Mouse (Mus musculus) liver, postnatal 0 days (tissue): ENCODE data around the gene Gcdh. TPM values are rescaled to one million over a fixed set of nuclear protein-coding genes. Genes with fewer than 3 reads are reported as not detected.

ENCODE experiments used
- ATAC-seq: fragments of 200-750 bp; cut with Nextera tagmentation; 2 replicates; pipeline ENCODE4 v1.8.0; 2017; ENCODE audit warnings: mild to moderate bottlenecking, moderate library complexity
- DNase-seq: peaks from one replicate; pipeline ENCODE4 v3.0.0-alpha.2; 2016
- H3K27ac ChIP-seq: fragments of 300-500 bp; sonication (generic); 2 replicates; pipeline ENCODE4 v1.5.1; 2014; ENCODE audit warnings: antibody characterized with exemption, moderate library complexity, mild to moderate bottlenecking, low read depth
- H3K27me3 ChIP-seq: fragments of 300-500 bp; sonication (generic); 2 replicates; pipeline ENCODE4 v1.6.1; 2014; ENCODE audit warnings: low read length, control low read depth, mixed read lengths; ENCODE audit not compliant: insufficient read depth
- H3K36me3 ChIP-seq: fragments of 300-500 bp; sonication (generic); replicated peaks from 2 replicates; pipeline ENCODE4 v1.6.1; 2014; ENCODE audit warnings: mild to moderate bottlenecking, control low read depth, low read length, moderate library complexity, mixed read lengths; ENCODE audit not compliant: insufficient read depth
- H3K4me1 ChIP-seq: fragments of 300-500 bp; sonication (generic); 2 replicates; pipeline ENCODE4 v1.6.1; 2014; ENCODE audit warnings: antibody characterized with exemption, mild to moderate bottlenecking, control low read depth; ENCODE audit not compliant: insufficient read depth
- H3K4me2 ChIP-seq: fragments of 300-500 bp; sonication (generic); 2 replicates; pipeline ENCODE4 v1.6.1; 2014; ENCODE audit warnings: low read depth, mild to moderate bottlenecking, low read length, moderate library complexity, mixed read lengths
- H3K4me3 ChIP-seq: fragments of 300-500 bp; sonication (generic); 2 replicates; pipeline ENCODE4 v1.5.1; 2014; ENCODE audit warnings: low read depth, low read length
- H3K9ac ChIP-seq: fragments of 300-500 bp; sonication (generic); replicated peaks from 2 replicates; pipeline ENCODE4 v1.6.1; 2014; ENCODE audit warnings: mild to moderate bottlenecking, moderate library complexity
- H3K9me3 ChIP-seq: fragments of 300-500 bp; sonication (generic); 2 replicates; pipeline ENCODE4 v1.6.1; 2016; ENCODE audit warnings: mild to moderate bottlenecking, control low read depth, low read length, mixed read lengths
- CTCF ChIP-seq: sonication (generic); IDR thresholded peaks from 2 replicates; pipeline ENCODE4 v1.5.1; 2016; ENCODE audit warnings: antibody characterized with exemption, low read depth
- EP300 ChIP-seq: IDR thresholded peaks from 2 replicates; pipeline ENCODE4 v1.6.1; 2016; ENCODE audit warnings: antibody characterized with exemption, low read depth, mild to moderate bottlenecking
- WGBS: fragments of 180-500 bp; shearing (Covaris S2); extraction: QIAGEN DNeasy Blood & Tissue Kit; methylation state at CpG from one replicate; pipeline ENCODE4 v1.1.7; 2014; ENCODE audit not compliant: insufficient replicate concordance; 5-methylcytosine and 5-hydroxymethylcytosine counted together
- polyA plus RNA-seq: library from polyadenylated mRNA; unstranded; fragments of >200 nt; fragmentation: Nextera tagmentation; extraction: Ambion mirVana; gene quantifications from 2 replicates; pipeline ENCODE4 v1.2.1, GENCODE M21; 2015

The Gcdh gene
- polyA plus RNA-seq, 1 experiment from 2014 or later, result 139 TPM

- Histone ChIP-seq H3K27me3 (peaks cover 17% of the 10 kb centered on the region), H3K9me3 (no peaks in the 10 kb centered on the region), H3K9ac (peak overlapping the region; percentile 50), H3K4me2 (peak overlapping the region; percentile 81), H3K27ac (peak overlapping the region; percentile 13; the same call in 1 of the 2 replicates), H3K36me3 (peaks cover 3% of the 10 kb centered on the region; the same call in 1 of the 2 replicates), H3K4me3 (peak overlapping the region; percentile 35), H3K4me1 (peaks cover 28% of the 10 kb centered on the region)
- TF ChIP-seq EP300 (no peak), CTCF (no peak)
- ATAC-seq (peak; percentile 56), DNase-seq (peak; percentile 84)
- under 1% methylated on average over 51 of the region's 55 CpGs for WGBS
Measured at GRCm38 (mm10) chr8:84912895-84913501, 19.3 kb upstream of the Gcdh start.

DNA sequence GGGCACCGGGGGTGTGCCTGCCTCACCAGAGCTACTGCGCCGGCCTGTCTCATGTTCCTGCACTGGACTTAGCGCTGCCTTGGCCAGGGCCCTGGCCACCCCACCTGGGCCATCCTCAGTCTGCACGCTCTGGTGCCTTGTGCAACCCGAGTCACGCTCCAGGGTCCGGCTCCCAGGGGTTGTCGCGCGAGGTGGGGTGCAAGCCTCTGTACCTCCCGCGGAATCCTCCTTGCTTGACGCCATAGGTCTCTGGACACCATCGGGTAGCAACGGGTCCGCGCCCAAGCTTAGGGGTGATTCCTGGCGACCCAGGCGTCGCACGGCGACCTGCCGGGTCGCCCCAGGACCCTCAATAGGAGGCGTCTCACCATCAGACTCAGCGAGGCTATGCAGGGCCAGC, 18.7 kb upstream of the Gcdh start:
- WGBS, result 23% methylated on average over 26 of the region's 27 CpGs
- peaks cover 16% of the 10 kb centered on the region for H3K27me3 ChIP-seq
- peaks cover 28% of the 10 kb centered on the region for H3K4me1 ChIP-seq
- H3K4me3 ChIP-seq, result peak overlapping the region; percentile 35
- ATAC-seq, result no peak
- H3K36me3 ChIP-seq, result peaks cover 3% of the 10 kb centered on the region; the same call in 1 of the 2 replicates
- H3K9ac ChIP-seq, result no peak overlapping the region
- peak overlapping the region; percentile 81 for H3K4me2 ChIP-seq
- TF ChIP-seq EP300 (no peak), CTCF (no peak)
- no peak overlapping the region for H3K27ac ChIP-seq
- DNase-seq, result no peak
- H3K9me3 ChIP-seq, result no peaks in the 10 kb centered on the region

DNA sequence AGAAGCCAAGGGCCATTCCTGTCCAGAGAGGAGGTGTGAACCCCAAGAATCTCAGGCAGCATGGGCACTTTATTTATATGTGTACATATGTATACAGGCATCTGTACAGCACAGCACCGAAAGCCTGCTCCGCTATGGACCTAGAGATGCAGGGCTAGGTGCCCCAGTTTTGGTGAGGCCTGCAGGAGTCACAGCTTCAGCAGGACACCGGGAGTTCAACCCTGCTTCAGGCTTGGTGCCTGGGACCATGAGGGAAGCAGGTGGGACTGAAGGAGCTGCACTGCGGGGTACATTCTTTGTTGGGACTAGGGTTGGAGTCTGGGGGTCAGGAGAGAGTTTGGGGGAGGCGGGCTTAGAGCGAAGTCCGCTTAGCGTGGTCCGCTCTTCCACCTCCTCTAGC, 18.1 kb upstream of the Gcdh start:
- peaks cover 16% of the 10 kb centered on the region for H3K27me3 ChIP-seq
- H3K36me3 ChIP-seq, result peaks cover 3% of the 10 kb centered on the region; the same call in 1 of the 2 replicates
- 92% methylated on average over 9 of the region's 9 CpGs for WGBS
- DNase-seq (no peak), ATAC-seq (no peak)
- no peak overlapping the region for H3K9ac ChIP-seq
- H3K27ac ChIP-seq, result no peak overlapping the region
- no peak overlapping the region for H3K4me2 ChIP-seq
- peaks cover 28% of the 10 kb centered on the region for H3K4me1 ChIP-seq
- no peak overlapping the region for H3K4me3 ChIP-seq
- no peak for TF ChIP-seq EP300
- no peak for TF ChIP-seq CTCF
- no peaks in the 10 kb centered on the region for H3K9me3 ChIP-seq

DNA sequence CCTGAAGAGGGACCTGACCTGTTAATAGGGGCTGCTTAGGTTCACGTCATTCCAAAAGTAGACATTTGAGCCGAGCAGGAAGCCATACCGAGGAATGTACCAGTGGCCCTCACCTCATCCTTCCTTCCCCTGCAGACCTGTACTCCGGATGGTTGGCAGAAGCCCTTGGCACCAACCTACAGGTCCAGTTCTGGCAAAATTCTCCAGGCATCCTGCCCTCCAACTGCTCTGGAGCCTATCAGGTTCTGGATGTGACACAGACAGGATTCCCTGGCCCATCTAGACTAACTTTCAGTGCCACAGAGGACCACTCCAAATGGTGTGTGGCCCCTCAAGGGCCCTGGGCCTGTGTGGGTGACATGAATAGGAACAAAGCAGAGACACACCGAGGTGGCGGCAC, 16.8 kb upstream of the Gcdh start:
- H3K9ac ChIP-seq, result no peak overlapping the region; the same call in 1 of the 2 replicates
- ATAC-seq, result no peak

DNA sequence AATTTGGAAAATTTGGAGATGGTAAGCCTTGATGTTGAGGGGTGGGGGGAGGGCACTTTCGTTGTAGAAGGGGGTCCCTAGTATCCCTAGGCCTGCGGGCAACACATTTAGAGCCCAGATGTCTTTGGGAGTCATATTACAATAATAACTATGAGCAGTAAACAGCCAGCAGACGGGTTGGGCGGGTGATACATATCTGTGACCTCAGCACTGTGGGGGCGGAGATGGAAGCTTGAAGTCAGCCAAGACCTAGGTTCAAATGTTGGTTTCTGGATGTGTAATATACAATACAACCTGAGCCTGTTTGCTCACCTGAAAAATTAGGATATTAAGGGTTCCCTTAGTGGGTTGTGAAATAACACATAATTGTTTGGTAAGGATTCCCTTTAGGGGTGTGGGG, 16.2 kb upstream of the Gcdh start:
- Histone ChIP-seq H3K27me3 (peaks cover 16% of the 10 kb centered on the region), H3K4me2 (peak overlapping the region; percentile 95), H3K9ac (no peak overlapping the region), H3K36me3 (peaks cover 12% of the 10 kb centered on the region), H3K4me3 (peak overlapping the region; percentile 65), H3K27ac (peak overlapping the region; percentile 84), H3K4me1 (peaks cover 28% of the 10 kb centered on the region), H3K9me3 (no peaks in the 10 kb centered on the region)
- 72% methylated on average over 5 of the region's 5 CpGs for WGBS
- no peak for ATAC-seq
- no peak for TF ChIP-seq CTCF
- TF ChIP-seq EP300, result no peak
- no peak for DNase-seq

More for the DNA sequence above, 16.8 kb upstream of the Gcdh start:
- Histone ChIP-seq H3K4me2 (peak overlapping the region; percentile 95), H3K4me1 (peaks cover 28% of the 10 kb centered on the region), H3K27ac (no peak overlapping the region), H3K9me3 (no peaks in the 10 kb centered on the region), H3K27me3 (peaks cover 16% of the 10 kb centered on the region), H3K36me3 (peaks cover 7% of the 10 kb centered on the region), H3K4me3 (no peak overlapping the region)
- WGBS, result 92% methylated on average over 6 of the region's 6 CpGs
- TF ChIP-seq EP300 (no peak), CTCF (no peak)
- no peak for DNase-seq

DNA sequence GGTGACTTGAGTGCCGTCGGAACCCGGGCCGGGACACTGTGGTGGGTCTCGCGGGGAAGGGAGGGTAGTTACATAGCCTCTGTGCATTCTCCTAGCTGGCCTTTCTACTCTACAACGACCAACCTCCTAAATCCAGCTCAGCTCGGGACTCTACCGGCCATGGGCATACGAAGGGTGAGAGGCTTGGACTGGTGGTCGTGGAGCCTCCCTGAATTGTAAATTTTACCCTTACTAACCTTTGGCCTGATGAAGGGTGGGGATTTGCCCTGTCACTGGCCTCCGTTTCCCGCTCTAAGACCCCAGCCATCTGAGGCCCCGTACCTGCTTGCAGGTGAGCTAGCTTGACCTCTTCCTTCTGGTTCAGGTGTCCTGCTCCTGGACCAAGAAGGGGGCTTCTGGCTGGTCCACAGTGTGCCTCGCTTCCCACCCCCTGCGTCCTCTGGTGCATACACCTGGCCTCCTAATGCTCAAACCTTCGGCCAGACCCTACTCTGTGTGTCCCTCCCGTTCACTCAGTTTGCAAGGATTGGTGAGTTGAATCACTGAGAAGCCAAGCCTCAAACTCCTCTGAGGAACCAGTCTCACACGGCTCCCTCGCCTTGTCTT, 15.5 kb upstream of the Gcdh start:
- ATAC-seq, result no peak
- no peak for DNase-seq
- Histone ChIP-seq H3K4me1 (peaks cover 30% of the 10 kb centered on the region), H3K9me3 (no peaks in the 10 kb centered on the region), H3K9ac (peak overlapping the region; percentile 85), H3K36me3 (peaks cover 19% of the 10 kb centered on the region), H3K27me3 (peaks cover 16% of the 10 kb centered on the region), H3K4me2 (peak overlapping the region; percentile 95), H3K4me3 (peak overlapping the region; percentile 65), H3K27ac (peak overlapping the region; percentile 84)
- WGBS, result 43% methylated on average over 20 of the region's 20 CpGs
- no peak for TF ChIP-seq CTCF
- no peak for TF ChIP-seq EP300
